Mouse (Mus musculus) hindbrain, embryonic 15.5 days (tissue): ENCODE measurements around the gene Bckdk. TPM values are rescaled to one million over a fixed set of nuclear protein-coding genes. Genes with fewer than 3 reads are reported as not detected.
A peak's percentile ranks its signal among the peaks of the same experiment; 100 is the strongest.

ENCODE experiments used
- ATAC-seq: fragments of 200-750 bp; cut with Nextera tagmentation; 2 replicates; pipeline ENCODE4 v1.8.0; 2017; ENCODE audit warnings: low read depth, moderate number of reproducible peaks, moderate TSS enrichment; ENCODE audit not compliant: low FRiP score
- H3K27ac ChIP-seq: fragments of 300-500 bp; sonication (generic); replicated peaks from 2 replicates; pipeline ENCODE4 v1.5.1; 2015; ENCODE audit warnings: mild to moderate bottlenecking, inconsistent platforms
- H3K27me3 ChIP-seq: fragments of 300-500 bp; sonication (generic); 2 replicates; pipeline ENCODE4 v1.6.1; 2015; ENCODE audit warnings: control low read depth, inconsistent platforms
- H3K36me3 ChIP-seq: fragments of 300-500 bp; sonication (generic); 2 replicates; pipeline ENCODE4 v1.6.1; 2015; ENCODE audit warnings: control low read depth, inconsistent platforms
- H3K4me1 ChIP-seq: fragments of 300-500 bp; sonication (generic); replicated peaks from 2 replicates; pipeline ENCODE4 v1.6.1; 2015; ENCODE audit warnings: control low read depth, inconsistent platforms
- H3K4me2 ChIP-seq: fragments of 300-500 bp; sonication (generic); 2 replicates; pipeline ENCODE4 v1.6.1; 2015; ENCODE audit warnings: moderate library complexity, mild to moderate bottlenecking, inconsistent platforms
- H3K4me3 ChIP-seq: fragments of 300-500 bp; sonication (generic); 2 replicates; pipeline ENCODE4 v1.5.1; 2015; ENCODE audit warnings: mild to moderate bottlenecking, inconsistent platforms
- H3K9ac ChIP-seq: fragments of 300-500 bp; sonication (generic); 2 replicates; pipeline ENCODE4 v1.6.1; 2015; ENCODE audit warnings: inconsistent platforms
- H3K9me3 ChIP-seq: fragments of 300-500 bp; sonication (generic); 2 replicates; pipeline ENCODE4 v1.6.1; 2016; ENCODE audit warnings: control low read depth, inconsistent platforms
- WGBS: fragments of 180-500 bp; shearing (Covaris S2); methylation state at CpG from one replicate; pipeline ENCODE4 v1.1.7; 2015; 5-methylcytosine and 5-hydroxymethylcytosine counted together
- polyA plus RNA-seq: library from polyadenylated mRNA; unstranded; fragments of >200 nt; fragmentation: Nextera tagmentation; extraction: Ambion mirVana; gene quantifications from 2 replicates; pipeline ENCODE4 v1.2.1, GENCODE M21; 2015

Gene Bckdk
- polyA plus RNA-seq, 1 experiment from 2014 or later = 65.4 TPM

DNA sequence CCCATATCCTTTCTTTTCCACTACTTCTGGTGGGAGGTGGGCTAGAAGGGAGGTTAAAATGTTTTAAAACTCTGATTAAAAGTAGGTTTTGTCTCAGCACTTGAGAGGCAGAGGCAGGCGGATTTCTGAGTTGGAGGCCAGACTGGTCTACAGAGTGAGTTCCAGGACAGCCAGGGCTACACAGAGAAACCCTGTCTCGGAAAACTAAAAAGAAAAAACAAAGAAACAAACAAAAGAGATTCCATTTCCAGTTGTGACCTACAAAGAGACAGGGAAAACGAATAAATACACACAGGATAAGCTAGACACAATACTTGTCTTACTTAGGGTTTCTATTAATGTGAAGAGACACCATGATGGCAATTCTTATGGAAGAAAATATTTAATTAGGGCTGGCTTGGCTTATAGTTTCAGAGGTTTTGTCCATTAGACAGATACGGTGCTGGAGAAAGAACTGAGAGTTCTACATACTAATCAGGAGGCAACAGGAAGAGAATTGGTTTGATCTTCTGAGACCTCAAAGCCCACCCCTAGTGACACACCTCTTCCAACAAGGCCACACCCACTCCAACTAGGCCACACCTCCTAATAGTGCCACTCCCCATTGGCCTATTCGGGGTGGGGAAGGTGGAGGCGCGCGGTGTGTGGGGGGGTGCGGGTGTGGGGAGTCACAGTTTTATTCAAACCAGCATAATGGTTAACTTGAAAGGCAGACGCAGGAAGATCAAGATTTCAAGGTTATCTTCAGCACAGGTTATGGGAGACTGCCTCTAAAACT, 5.5 kb upstream of the Bckdk start:
- 37% methylated on average over 10 of the region's 10 CpGs for WGBS
- ATAC-seq = no peak
- H3K27me3 ChIP-seq = no peaks in the 10 kb centered on the region

DNA sequence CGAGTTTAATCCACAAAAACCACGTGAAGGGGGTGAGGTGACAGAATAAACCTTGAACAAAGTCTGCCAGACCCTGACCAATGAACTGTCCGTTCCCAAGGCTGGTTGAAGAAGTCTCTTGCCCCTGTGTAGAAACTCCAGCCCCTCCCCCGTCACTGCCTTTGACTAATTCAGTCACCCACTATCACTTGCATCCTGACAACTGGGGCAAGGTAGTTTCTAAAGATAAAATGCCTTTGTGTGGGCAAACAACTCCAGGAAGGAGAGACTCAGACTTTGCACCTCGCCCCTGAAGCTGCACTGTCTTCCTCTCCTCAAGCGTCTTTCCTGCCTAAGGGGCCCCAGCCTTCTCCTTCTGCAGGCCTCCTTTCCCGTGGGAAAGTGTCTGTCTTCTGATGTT, 3.9 kb upstream of the Bckdk start:
- H3K9me3 ChIP-seq = no peaks in the 10 kb centered on the region
- no peak overlapping the region for H3K9ac ChIP-seq
- no peaks in the 10 kb centered on the region for H3K27me3 ChIP-seq
- WGBS = 59% methylated on average over 7 of the region's 7 CpGs
- peaks cover 10% of the 10 kb centered on the region for H3K4me1 ChIP-seq
- no peak overlapping the region for H3K27ac ChIP-seq
- no peak overlapping the region for H3K4me3 ChIP-seq
- ATAC-seq = no peak
- no peaks in the 10 kb centered on the region for H3K36me3 ChIP-seq
- H3K4me2 ChIP-seq = no peak overlapping the region

More for the DNA sequence above, 5.5 kb upstream of the Bckdk start:
- H3K9me3 ChIP-seq = no peaks in the 10 kb centered on the region
- H3K4me2 ChIP-seq = no peak overlapping the region
- H3K4me3 ChIP-seq = no peak overlapping the region
- peaks cover 11% of the 10 kb centered on the region for H3K4me1 ChIP-seq
- H3K36me3 ChIP-seq = no peaks in the 10 kb centered on the region
- no peak overlapping the region for H3K9ac ChIP-seq
- H3K27ac ChIP-seq = no peak overlapping the region

- no peaks in the 10 kb centered on the region for H3K9me3 ChIP-seq
- no peak overlapping the region for H3K4me3 ChIP-seq
- H3K4me1 ChIP-seq = peaks cover 14% of the 10 kb centered on the region
- H3K9ac ChIP-seq = no peak overlapping the region
- ATAC-seq = no peak
- no peak overlapping the region for H3K27ac ChIP-seq
- no peaks in the 10 kb centered on the region for H3K27me3 ChIP-seq
- WGBS = 87% methylated on average over 2 of the region's 2 CpGs
- H3K4me2 ChIP-seq = no peak overlapping the region
- H3K36me3 ChIP-seq = peaks cover 5% of the 10 kb centered on the region
Measured at GRCm38 (mm10) chr7:127901772-127902171, 2.1 kb upstream of the Bckdk start.

- no peak overlapping the region for H3K9ac ChIP-seq
- 93% methylated on average over 12 of the region's 12 CpGs for WGBS
- no peak overlapping the region for H3K27ac ChIP-seq
- no peak for ATAC-seq
- peaks cover 23% of the 10 kb centered on the region for H3K4me1 ChIP-seq
- H3K4me2 ChIP-seq = no peak overlapping the region
- no peaks in the 10 kb centered on the region for H3K27me3 ChIP-seq
- H3K9me3 ChIP-seq = no peaks in the 10 kb centered on the region
- H3K36me3 ChIP-seq = peaks cover 25% of the 10 kb centered on the region
- no peak overlapping the region for H3K4me3 ChIP-seq
Measured at GRCm38 (mm10) chr7:127907939-127908338, 4.1 kb downstream of the Bckdk start.

DNA sequence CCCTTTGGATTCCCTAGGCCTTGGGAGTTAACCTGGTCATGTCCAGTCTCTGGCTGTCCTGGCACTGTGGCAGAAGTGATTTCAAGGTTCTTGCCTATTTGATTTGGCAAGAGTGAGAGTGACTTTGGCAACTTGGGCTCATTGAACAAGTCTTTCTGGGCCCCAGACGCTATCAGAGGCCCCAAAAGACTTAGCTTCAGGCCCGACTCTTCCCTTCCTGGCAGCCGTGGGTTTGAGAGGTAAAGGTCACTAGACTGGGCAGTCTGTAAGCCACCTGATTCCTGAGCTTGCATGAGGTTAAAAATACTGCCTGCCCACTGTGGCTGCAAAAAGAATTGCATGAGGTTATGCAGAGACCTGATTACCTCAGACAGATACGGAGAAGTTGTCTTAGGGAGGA, 4.8 kb downstream of the Bckdk start:
- Histone ChIP-seq H3K4me2 (no peak overlapping the region), H3K4me1 (peaks cover 29% of the 10 kb centered on the region), H3K27ac (no peak overlapping the region), H3K27me3 (no peaks in the 10 kb centered on the region), H3K4me3 (no peak overlapping the region), H3K36me3 (peaks cover 25% of the 10 kb centered on the region), H3K9ac (no peak overlapping the region), H3K9me3 (no peaks in the 10 kb centered on the region)
- ATAC-seq = no peak
- 89% methylated on average over 4 of the region's 4 CpGs for WGBS

- Histone ChIP-seq H3K27ac (peak within 1 kb of the TSS; percentile 83), H3K9me3 (no peaks in the 10 kb centered on the region), H3K4me3 (peak within 1 kb of the TSS; percentile 61), H3K4me1 (peaks cover 15% of the 10 kb centered on the region), H3K4me2 (peak within 1 kb of the TSS; percentile 70), H3K9ac (peak within 1 kb of the TSS; percentile 67), H3K36me3 (peaks cover 32% of the 10 kb centered on the region), H3K27me3 (no peaks in the 10 kb centered on the region)
- peak; percentile 96 for ATAC-seq
- 1% methylated on average over 40 of the region's 40 CpGs for WGBS
Measured at GRCm38 (mm10) chr7:127912190-127912871, 8.4 kb downstream of the Bckdk start, which contains the start of gene Kat8. TSS of gene Kat8 (plus strand) at chr7:127912516.

DNA sequence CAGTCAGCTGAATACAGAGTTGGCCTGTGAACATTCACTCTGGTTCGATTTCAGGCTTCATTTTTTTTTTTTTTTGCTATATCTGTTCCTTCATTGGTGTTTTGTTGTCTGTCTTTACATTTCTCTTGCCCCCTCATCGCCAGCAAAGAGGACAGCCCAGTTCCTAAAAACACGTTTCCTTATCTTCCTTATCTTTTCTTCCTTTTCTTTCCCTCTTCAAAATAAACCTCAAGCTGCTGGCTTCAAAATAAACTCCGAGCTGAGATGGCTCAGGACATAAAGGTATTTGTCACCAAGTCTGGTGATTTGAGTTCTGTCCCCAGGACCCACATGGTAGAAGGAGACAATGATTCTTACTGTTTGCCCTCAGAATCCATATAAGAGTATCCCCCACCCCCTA, 9.1 kb downstream of the Bckdk start:
- ATAC-seq = no peak
- Histone ChIP-seq H3K9me3 (no peaks in the 10 kb centered on the region), H3K27ac (no peak overlapping the region; the same call in 1 of the 2 replicates), H3K4me3 (peak overlapping the region; percentile 61), H3K4me2 (peak overlapping the region; percentile 70), H3K27me3 (no peaks in the 10 kb centered on the region), H3K4me1 (peaks cover 15% of the 10 kb centered on the region), H3K9ac (peak overlapping the region; percentile 67), H3K36me3 (peaks cover 34% of the 10 kb centered on the region)
- WGBS = 30% methylated on average over 4 of the region's 4 CpGs

DNA sequence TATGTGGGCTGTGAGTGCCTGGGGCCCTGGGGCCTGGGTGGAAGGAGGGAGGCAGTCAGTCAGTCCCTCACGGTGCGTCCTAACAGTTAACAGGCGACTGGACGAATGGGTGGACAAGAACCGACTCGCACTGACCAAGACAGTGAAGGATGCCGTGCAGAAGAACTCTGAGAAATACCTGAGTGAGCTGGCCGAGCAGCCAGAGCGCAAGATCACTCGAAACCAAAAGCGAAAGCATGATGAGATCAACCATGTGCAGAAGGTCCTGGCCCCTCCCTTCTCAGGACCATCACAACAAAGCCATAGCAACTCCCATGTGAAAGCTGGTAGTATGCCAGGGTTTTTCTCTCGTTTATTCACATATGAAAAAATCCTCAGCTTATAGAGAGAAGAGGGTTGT, 11.4 kb downstream of the Bckdk start:
- Histone ChIP-seq H3K4me3 (no peak overlapping the region), H3K9me3 (no peaks in the 10 kb centered on the region), H3K36me3 (peaks cover 27% of the 10 kb centered on the region), H3K9ac (no peak overlapping the region), H3K27me3 (no peaks in the 10 kb centered on the region), H3K4me1 (peaks cover 15% of the 10 kb centered on the region), H3K4me2 (no peak overlapping the region), H3K27ac (no peak overlapping the region)
- 96% methylated on average over 12 of the region's 12 CpGs for WGBS
- no peak for ATAC-seq

- peaks cover 38% of the 10 kb centered on the region for H3K36me3 ChIP-seq
- ATAC-seq = no peak
- H3K9me3 ChIP-seq = no peaks in the 10 kb centered on the region
- H3K9ac ChIP-seq = no peak overlapping the region
- H3K4me2 ChIP-seq = no peak overlapping the region
- H3K27ac ChIP-seq = no peak overlapping the region
- peaks cover 4% of the 10 kb centered on the region for H3K4me1 ChIP-seq
- no peaks in the 10 kb centered on the region for H3K27me3 ChIP-seq
- WGBS = 61% methylated on average over 3 of the region's 3 CpGs
- no peak overlapping the region for H3K4me3 ChIP-seq
Measured at GRCm38 (mm10) chr7:127918203-127918602, 14.3 kb downstream of the Bckdk start.

DNA sequence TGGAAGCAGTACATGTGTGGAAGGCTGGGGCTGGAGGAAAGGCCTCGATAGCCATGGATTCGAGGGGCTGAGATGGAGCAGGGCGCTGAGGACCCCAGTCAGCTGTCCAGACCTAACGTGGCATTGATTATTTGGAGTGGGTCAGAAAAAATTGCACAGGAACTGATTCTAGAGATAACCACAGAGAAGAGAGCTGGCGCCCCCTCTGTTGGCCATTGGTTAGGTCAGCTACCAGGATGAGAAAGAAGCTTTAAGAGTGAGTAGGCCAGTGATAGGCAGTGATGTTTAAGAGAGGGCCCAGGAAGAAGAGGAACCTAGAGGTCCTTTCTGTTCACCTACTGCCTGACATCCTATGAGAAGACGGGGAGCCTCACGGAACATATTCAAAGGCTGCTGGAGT, 15.4 kb downstream of the Bckdk start:
- peaks cover 38% of the 10 kb centered on the region for H3K36me3 ChIP-seq
- 72% methylated on average over 7 of the region's 7 CpGs for WGBS

DNA sequence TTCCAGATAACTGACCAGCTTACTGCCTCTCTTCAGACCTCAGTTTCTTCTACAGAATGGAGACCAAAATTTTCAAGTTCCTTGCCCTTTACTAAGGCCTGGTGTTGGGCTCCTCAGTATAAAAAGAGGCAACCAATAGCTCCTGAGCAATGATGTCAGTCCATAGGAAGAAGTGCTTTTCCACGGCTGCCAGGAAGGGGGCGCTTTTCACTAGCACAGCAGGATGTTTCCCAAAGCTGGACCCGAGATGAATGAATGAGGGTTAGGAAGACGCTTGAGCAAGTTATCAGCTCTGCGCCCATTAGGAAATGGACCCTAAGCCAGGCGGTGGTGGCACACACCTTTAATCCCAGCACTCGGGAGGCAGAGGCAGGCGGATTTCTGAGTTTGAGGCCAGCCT, 17.6 kb downstream of the Bckdk start:
- Histone ChIP-seq H3K4me2 (no peak overlapping the region), H3K27me3 (no peaks in the 10 kb centered on the region), H3K4me1 (no peaks in the 10 kb centered on the region), H3K9ac (no peak overlapping the region), H3K27ac (no peak overlapping the region), H3K9me3 (no peaks in the 10 kb centered on the region), H3K4me3 (no peak overlapping the region), H3K36me3 (peaks cover 39% of the 10 kb centered on the region)
- ATAC-seq = no peak
- WGBS = 64% methylated on average over 8 of the region's 8 CpGs

More for the DNA sequence above, 15.4 kb downstream of the Bckdk start:
- Histone ChIP-seq H3K4me1 (no peaks in the 10 kb centered on the region), H3K9me3 (no peaks in the 10 kb centered on the region), H3K9ac (no peak overlapping the region), H3K4me2 (no peak overlapping the region), H3K4me3 (no peak overlapping the region), H3K27ac (no peak overlapping the region), H3K27me3 (no peaks in the 10 kb centered on the region)
- no peak for ATAC-seq

- Histone ChIP-seq H3K4me2 (no peak overlapping the region), H3K9me3 (no peaks in the 10 kb centered on the region), H3K27me3 (no peaks in the 10 kb centered on the region), H3K27ac (no peak overlapping the region), H3K9ac (no peak overlapping the region), H3K36me3 (peaks cover 31% of the 10 kb centered on the region), H3K4me3 (no peak overlapping the region), H3K4me1 (no peaks in the 10 kb centered on the region)
- WGBS = 83% methylated on average over 6 of the region's 6 CpGs
- no peak for ATAC-seq
Measured at GRCm38 (mm10) chr7:127922451-127923275, 18.8 kb downstream of the Bckdk start.
